Mouse (Mus musculus): ENCODE results near the gene Repin1.

Repin1 gene

GRCm38 (mm10) chr6:48573981-48574380, 19.7 kb upstream of the Repin1 start:
- intact Hi-C loops (cut with DNase I) = no loop called here

DNA sequence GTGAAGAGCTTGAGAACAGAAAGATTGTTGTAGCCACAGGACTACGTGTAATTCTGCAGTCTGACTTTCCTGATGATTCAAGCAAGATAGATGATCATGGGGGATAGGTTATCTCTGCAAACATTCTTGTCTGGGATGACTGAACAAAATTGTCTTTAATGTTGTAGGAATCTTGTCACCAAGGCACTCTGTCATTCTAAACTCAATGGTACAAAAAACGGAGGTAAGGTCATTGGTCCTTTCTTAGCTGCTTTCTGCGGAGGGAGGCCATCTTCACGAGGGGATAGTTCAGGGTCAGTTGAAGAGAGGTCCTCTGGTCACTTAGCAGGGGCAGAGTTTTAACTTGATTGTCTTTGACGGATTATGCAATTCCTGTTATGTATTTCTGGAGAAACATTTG, 14.9 kb upstream of the Repin1 start:
- intact Hi-C loops (cut with DNase I) = no loop called here

DNA sequence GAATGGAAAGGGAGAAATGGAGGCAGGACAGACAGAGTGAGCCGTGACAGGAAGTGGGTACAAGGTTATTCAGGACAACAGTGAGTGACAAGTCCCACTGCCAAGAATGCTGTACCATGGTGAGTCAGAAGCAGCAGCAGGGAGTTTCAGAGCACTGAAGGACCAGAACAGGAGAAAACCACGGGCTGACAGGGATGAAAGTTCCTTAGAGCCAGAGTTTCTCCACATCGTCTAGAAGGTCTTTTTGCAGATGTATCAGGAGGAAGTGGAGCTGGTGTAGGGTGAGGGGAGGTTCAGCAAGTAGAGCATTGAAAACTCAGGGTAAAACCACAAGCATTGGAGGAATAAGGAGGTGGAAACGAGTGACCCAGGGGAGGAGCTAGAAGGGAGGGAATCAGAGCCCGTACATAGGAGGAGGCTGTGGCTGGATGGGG, 14.5 kb upstream of the Repin1 start:
- intact Hi-C loops (cut with DNase I) = no loop called here

DNA sequence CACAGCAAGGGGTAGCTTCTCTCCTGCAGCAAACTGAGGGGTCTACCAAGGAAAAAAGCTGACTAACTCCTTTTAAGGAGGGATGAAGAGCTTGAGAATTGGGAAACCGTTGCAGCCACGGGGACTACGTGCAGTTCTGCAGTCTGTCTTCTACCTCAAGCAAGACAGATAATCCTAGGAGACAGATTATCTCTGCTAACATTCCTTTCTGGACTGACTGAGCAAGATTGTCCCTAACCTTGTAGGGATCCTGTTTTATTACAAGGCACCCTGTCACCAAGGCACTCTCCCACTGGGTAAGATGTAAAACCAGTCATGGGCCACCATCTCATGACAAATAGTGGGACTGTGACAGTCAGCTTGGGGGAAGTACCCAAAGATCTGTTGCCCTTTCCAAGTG, 12.4 kb upstream of the Repin1 start:
- intact Hi-C loops (cut with DNase I) = no loop called here

DNA sequence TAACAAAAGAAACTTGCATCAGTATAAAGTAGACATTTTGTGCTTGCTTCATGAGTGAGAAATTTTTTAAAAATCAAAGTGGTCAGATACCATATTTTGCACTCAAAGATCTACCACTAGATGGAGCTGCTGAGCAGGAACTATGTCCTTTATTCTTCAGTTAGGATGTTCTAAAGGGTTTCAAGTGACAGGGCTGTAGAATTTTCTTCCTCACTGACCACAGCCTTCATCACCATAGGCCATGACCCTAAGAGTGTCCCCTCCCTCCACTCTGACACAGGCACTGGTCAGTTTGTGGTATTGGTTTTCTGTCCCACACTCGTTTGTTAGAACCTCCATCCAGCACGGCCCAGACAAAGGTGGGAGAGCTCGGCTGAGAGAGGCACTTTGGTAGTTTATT, 11.6 kb upstream of the Repin1 start:
- intact Hi-C loops (cut with DNase I) = loop anchor here (2.0 kb wide), 1 partner anchor 61 kb away; no protein-coding TSS in a partner anchor

- intact Hi-C loops (cut with DNase I) = no loop called here
Observed at GRCm38 (mm10) chr6:48589194-48589750, 4.4 kb upstream of the Repin1 start, which contains the start of gene Gm45021. Gene Gm45021 (plus strand): TSS chr6:48589610.

DNA sequence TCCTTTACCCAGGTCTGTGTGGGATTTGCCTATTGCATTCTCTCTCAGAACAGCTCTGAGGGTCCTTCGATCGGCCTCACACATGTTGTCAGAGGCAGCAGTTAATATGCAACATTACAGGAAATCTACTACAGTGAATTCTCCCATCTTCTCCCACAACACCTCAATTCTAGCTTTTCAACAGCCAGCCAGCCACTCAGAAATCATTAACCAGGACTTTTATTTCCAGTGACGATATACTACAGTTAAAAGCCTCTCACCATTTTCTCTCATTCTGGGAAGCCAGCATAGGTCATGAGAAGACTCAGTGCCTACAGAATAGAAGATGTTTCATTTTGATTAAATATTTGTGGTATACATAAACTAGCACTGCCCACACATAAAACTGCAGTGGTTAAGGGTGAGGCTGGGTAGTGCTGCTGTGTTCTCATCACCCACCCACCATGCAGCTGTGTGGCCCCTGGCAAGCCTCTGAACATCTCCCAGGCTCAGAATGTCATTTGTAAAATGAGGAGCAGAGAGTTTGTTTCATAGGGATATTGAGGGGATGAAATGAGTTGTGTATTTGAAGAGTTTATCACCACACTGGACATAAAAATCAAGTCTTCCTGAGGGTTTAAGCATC, 2.4 kb upstream of the Repin1 start:
- intact Hi-C loops (cut with DNase I) = no loop called here

DNA sequence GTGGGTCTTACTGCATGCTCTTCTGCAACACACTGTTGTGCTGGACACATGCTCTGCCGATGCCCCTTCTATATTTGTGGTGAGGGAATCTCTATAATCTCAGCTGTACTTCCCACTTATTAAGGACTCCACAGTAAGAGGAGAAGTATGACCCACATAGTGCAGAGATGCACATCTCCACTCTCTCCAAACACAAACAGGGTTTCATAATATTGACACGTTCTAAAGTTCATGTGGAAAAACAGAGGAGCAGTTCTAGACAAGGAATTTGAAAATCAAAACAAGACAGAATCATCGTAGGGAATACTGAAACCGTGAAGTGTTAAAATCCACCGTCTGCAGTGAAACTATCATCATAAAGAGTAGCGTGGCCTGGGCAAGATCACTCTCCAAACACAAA, 1.8 kb upstream of the Repin1 start:
- intact Hi-C loops (cut with DNase I) = no loop called here

DNA sequence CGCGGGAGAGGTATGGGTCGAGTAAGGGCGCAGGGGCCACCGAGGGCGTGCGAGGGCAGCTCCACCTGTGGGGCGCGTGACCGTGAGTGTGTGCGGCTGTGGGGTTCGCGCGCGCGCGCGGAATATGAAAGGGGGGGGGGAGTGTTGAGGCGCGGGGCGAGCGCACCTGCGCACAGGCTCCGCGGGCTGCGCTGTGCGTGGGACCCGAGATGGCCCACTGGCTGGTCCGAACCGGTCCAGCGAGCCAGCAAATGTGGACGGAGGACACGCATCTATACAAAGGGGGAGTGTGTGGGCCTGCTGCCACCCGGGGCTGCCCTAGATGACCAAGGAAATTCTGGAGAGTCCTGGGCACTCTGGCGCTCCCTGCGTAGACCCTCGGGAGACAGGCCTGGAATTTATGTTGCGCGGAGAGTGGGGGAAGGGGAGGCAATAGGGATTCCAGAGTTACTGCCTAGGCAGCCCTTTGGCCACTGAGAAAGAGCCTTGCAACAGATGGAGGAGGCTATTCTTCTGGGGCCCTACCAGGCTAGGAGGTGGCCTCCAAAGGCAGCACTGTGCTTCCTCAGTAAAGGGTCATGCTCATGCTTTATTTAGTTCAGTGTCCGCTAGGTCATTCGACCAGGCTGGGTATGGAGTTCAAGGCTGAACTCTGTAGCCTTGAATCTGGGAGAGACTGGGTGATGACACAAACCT, 508 bp downstream of the Repin1 start:
- intact Hi-C loops (cut with DNase I) = no loop called here

- intact Hi-C loops (cut with DNase I) = loop anchor here (5.0 kb wide), 1 partner anchor 48 kb away; no protein-coding TSS in a partner anchor
Observed at GRCm38 (mm10) chr6:48595278-48595677, 1.6 kb downstream of the Repin1 start.

DNA sequence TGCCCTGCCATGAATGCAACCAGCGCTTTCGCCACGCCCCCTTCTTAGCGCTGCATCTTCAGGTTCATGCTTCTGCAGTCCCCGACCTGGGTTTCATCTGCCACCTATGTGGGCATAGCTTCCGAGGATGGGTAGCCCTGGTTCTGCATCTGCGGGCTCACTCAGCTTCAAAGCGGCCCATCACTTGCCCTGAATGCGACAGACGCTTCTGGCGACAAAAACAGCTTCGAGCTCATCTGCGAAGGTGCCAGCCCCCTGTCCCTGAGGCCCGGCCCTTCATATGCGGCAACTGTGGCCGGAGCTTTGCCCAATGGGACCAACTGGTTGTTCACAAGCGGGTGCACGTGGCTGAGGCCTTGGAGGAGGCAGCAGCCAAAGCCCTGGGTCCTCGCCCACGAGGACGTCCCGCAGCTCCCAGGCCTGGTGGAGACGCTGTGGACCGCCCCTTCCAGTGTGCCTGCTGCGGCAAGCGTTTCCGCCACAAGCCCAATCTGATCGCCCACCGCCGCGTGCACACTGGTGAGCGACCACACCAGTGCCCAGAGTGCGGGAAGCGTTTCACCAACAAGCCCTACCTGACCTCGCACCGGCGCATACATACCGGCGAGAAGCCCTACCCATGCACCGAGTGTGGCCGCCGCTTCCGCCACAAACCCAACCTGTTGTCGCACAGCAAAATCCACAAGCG, 3.0 kb downstream of the Repin1 start:
- intact Hi-C loops (cut with DNase I) = loop anchor here (5.0 kb wide), 1 partner anchor 49 kb away; no protein-coding TSS in a partner anchor

DNA sequence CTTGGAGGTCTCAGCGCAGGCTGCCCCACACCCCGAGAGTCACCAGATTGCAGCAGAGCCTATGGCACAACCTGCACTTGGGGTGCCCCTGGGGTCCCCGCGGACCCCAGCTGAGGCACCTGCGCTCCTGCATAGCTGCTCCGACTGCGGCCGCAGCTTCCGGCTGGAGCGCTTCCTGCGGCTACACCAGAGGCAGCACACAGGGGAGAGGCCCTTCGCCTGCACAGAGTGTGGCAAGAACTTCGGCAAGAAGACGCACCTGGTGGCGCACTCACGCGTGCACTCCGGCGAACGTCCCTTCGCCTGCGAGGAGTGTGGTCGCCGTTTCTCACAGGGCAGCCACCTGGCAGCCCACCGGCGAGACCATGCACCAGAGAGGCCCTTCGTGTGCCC, 3.5 kb downstream of the Repin1 start:
- intact Hi-C loops (cut with DNase I) = loop anchor here (5.0 kb wide), 1 partner anchor 50 kb away; no protein-coding TSS in a partner anchor

- intact Hi-C loops (cut with DNase I) = no loop called here
Observed at GRCm38 (mm10) chr6:48600594-48600993, 6.9 kb downstream of the Repin1 start.

DNA sequence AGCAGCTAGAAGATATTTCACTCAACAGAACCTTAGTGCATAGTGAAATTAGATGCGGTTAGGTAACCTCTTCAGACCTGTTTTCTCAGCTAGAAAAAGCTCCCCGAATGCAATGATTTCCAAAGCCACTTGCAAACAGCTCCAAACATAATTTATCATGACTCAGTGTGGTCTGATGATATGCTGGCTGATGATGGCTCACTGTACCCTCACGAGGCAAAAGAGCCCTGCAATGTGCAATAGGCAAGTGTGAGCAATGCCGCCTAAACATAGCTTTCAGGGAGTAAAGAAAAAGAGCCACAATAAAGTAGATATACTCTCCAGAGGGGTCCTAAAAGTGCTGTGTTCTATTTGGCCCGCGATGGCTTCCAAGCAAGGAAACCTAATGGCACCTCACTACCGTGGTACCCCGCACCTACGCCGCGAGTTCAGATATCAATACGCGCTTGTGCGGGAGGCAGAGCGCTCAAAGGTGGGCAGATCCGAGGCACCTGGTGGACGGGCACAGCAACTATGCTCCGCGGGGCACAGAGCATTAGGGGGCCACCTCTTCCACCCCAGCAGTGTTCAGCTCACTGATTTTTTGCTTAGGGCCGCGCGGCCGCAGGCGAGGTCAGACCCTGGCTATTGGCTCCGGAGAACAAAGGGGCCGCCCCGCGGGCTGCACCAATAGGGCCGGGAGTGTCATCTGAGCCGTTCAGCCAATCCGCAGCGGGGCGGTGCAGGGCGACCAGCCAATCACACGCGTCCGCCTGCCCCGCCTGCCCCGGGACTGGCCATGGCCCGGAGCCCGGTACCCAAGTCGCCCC, 7.8 kb downstream of the Repin1 start, which contains the start of gene Zfp775:
Zfp775 (plus strand) TSS at position 793 of the 809 bp plus-strand sequence.
- intact Hi-C loops (cut with DNase I) = no loop called here

GRCm38 (mm10) chr6:48602080-48602741, 8.5 kb downstream of the Repin1 start:
- intact Hi-C loops (cut with DNase I) = no loop called here

GRCm38 (mm10) chr6:48608124-48608523, 14.4 kb downstream of the Repin1 start:
- intact Hi-C loops (cut with DNase I) = no loop called here

GRCm38 (mm10) chr6:48609512-48609911, 15.8 kb downstream of the Repin1 start:
- intact Hi-C loops (cut with DNase I) = no loop called here

DNA sequence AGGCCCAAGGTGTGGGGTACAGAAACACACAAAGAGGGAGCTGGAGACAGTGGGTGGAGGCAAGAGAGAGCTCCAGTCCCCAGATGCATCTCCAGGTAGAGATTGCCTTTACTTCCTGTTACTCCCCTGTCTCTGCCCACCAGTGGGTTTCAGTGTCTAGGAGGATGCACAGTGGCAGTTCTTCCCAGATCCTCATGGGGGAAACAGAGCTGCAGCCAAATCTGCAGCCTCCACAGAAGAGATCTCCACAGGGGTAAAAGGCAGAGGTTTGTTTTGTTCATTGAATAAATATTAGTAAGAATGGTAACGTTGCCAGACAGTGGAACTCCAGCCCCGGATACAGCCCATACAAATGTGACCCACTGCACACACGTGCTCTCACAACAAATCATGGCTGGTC, 17.0 kb downstream of the Repin1 start:
- intact Hi-C loops (cut with DNase I) = no loop called here

GRCm38 (mm10) chr6:48613464-48613863, 19.8 kb downstream of the Repin1 start:
- intact Hi-C loops (cut with DNase I) = no loop called here

DNA sequence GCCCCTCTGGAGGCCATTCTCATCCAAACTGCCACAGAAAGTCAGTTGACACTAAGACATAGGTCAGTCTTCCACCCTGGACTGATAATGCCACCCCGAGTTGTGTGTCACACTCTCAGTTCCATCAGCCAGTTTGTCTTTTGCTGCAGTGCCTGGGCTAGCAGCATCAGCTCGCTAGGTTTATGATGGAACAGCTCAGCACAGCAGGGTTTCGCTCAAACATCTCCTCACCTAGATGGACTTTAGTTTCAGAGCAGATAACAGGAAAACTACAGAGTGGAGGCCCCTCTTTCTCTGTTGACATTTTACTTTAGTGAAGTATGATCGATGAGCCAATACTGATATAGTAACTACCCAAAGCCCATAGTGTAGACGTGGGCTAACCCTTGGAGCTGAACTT, 21.1 kb downstream of the Repin1 start:
- intact Hi-C loops (cut with DNase I) = no loop called here
